Mouse (Mus musculus): Measurements from ENCODE around the gene Scml4. TPM values are rescaled to one million over a fixed set of nuclear protein-coding genes. Genes with fewer than 3 reads are reported as not detected.

Scml4 gene
- polyA plus RNA-seq, 1 experiment from 2014 or later: 0.30 TPM

DNA sequence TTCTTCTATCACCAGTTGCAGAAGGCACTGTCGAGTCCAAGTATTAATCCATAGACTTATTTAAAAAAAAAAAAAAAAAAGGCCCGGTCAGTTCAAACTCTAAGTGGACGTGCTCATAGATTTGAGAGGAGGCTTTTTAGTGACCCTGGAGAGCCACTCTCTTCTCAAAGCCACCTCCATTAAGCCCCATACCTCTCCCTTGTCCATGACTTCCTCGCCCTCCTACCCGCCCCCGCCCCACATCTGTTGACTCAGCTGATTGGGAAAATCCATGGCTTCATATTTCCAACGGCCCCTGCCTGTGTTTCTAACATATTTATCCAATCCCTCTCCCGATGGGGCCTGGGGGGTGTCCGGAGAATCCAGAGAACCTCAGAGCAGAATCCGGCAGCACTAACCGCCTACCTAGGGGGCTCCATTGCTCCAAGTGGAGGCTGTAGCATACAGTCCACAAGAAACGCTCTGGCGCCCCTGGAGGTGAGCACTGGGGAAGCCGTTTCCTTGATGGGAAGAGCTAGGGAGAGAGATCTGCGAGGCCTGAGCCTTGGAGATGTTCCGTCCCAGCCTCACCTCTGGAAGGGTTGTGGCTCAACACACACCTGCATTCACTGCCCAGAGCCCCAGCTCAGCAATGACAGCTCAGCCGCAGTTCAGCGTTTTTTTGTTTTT lies 112.5 kb downstream of the Scml4 start:
- Histone ChIP-seq H3K9me3 (ENCODE audit: low read depth, low read length) (no peaks in the 10 kb centered on the region), H3K4me3 (ENCODE audit: low read depth, low read length) (no peak overlapping the region), H3K4me1 (ENCODE audit: insufficient read depth) (no peaks in the 10 kb centered on the region), H3K27me3 (ENCODE audit: insufficient read depth, low read length) (no peaks in the 10 kb centered on the region), H3K27ac (ENCODE audit: low read depth) (no peak overlapping the region), H3K36me3 (ENCODE audit: insufficient read depth) (no peaks in the 10 kb centered on the region), H3K4me2 (peak overlapping the region; percentile 40; the same call in 1 of the 2 replicates), H3K9ac (no peak overlapping the region)
- ATAC-seq (ENCODE audit: insufficient read depth): peak; percentile 85
- 23% methylated on average over 18 of the region's 18 CpGs for WGBS
- DNase-seq: peak; percentile 91
- TF ChIP-seq CTCF (IDR thresholded peaks at IDR 0.05; ENCODE audit: low read depth): peak; percentile 80

DNA sequence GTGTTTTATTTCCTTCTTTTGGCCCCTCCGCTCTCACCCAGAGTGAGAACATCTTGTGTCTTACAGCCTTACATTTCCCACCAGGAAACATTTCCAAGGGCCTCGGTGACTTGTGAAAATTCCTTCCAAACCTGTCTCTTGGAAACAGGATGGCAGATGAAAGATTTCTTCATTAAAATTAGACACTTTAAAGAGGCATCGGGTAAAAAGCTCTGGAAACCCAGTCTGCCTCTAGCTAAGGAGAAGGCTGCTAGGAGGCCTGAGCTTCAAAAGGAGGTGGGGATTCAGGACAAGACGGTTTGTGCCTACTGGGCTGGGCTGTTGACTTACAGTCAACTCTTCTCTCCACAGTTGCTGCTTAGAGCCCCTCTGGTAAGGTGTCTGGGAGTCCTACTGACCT lies 113.4 kb downstream of the Scml4 start:
- no peak overlapping the region for H3K4me3 ChIP-seq (ENCODE audit: low read depth, low read length)
- DNase-seq: no peak
- H3K9ac ChIP-seq: no peak overlapping the region
- no peak for TF ChIP-seq CTCF (IDR thresholded peaks at IDR 0.05; ENCODE audit: low read depth)
- H3K4me1 ChIP-seq (ENCODE audit: insufficient read depth): no peaks in the 10 kb centered on the region
- H3K27me3 ChIP-seq (ENCODE audit: insufficient read depth, low read length): no peaks in the 10 kb centered on the region
- no peak overlapping the region for H3K27ac ChIP-seq (ENCODE audit: low read depth)
- 58% methylated on average over 4 of the region's 4 CpGs for WGBS
- H3K4me2 ChIP-seq: no peak overlapping the region
- no peaks in the 10 kb centered on the region for H3K9me3 ChIP-seq (ENCODE audit: low read depth, low read length)
- no peaks in the 10 kb centered on the region for H3K36me3 ChIP-seq (ENCODE audit: insufficient read depth)
- ATAC-seq (ENCODE audit: insufficient read depth): no peak

DNA sequence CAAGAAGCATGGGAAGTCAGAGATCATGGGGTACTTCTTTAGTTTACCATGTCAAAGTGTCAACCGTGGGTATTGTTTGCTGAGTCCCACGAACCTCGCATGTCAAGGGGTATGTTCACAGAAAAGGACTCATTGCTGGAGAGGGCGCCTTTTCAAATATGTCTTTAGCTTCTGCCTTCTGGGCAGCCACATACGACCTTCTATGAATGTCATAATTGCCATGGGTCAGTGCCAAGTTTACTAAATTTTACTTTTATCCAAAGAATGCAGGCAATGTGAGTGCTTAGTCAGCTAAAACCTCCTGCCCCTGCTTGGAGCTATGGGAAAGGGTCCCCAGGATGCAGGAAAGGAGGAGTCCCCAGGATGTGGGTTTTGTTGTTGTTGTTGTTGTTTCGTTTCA lies 116.4 kb downstream of the Scml4 start:
- H3K27me3 ChIP-seq (ENCODE audit: insufficient read depth, low read length): no peaks in the 10 kb centered on the region
- no peak for TF ChIP-seq CTCF (IDR thresholded peaks at IDR 0.05; ENCODE audit: low read depth)
- 65% methylated on average over 6 of the region's 6 CpGs for WGBS

DNA sequence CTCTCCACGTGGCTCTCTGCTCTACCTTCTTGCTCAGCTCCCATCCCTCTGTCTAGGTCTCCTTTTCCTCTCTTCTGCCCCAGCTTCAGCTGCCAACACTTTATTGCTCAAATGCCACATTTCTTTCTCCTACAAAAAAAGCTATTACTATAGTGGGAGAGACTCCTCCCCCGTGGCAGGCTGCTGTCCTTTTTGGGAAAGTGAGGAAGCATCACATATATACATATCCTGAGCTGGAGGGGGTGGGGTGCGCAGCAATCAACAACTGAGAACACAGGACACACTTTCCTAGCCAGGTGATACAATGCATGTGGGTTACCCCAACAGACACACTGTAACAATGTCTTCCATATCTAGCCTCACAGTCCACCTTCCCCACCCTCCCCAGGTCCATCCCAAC lies 118.2 kb downstream of the Scml4 start:
- DNase-seq: no peak
- 53% methylated on average over 3 of the region's 3 CpGs for WGBS
- no peak overlapping the region for H3K4me2 ChIP-seq
- TF ChIP-seq CTCF (IDR thresholded peaks at IDR 0.05; ENCODE audit: low read depth): no peak
- no peaks in the 10 kb centered on the region for H3K36me3 ChIP-seq (ENCODE audit: insufficient read depth)
- H3K27me3 ChIP-seq (ENCODE audit: insufficient read depth, low read length): no peaks in the 10 kb centered on the region
- no peak for ATAC-seq (ENCODE audit: insufficient read depth)
- H3K9ac ChIP-seq: no peak overlapping the region
- H3K27ac ChIP-seq (ENCODE audit: low read depth): no peak overlapping the region
- no peak overlapping the region for H3K4me3 ChIP-seq (ENCODE audit: low read depth, low read length)
- H3K9me3 ChIP-seq (ENCODE audit: low read depth, low read length): no peaks in the 10 kb centered on the region
- no peaks in the 10 kb centered on the region for H3K4me1 ChIP-seq (ENCODE audit: insufficient read depth)

More for the DNA sequence above, 116.4 kb downstream of the Scml4 start:
- DNase-seq (no peak), ATAC-seq (ENCODE audit: insufficient read depth) (no peak)
- Histone ChIP-seq H3K27ac (ENCODE audit: low read depth) (no peak overlapping the region), H3K4me2 (no peak overlapping the region), H3K36me3 (ENCODE audit: insufficient read depth) (no peaks in the 10 kb centered on the region), H3K9ac (no peak overlapping the region), H3K4me1 (ENCODE audit: insufficient read depth) (no peaks in the 10 kb centered on the region), H3K9me3 (ENCODE audit: low read depth, low read length) (no peaks in the 10 kb centered on the region), H3K4me3 (ENCODE audit: low read depth, low read length) (no peak overlapping the region)

DNA sequence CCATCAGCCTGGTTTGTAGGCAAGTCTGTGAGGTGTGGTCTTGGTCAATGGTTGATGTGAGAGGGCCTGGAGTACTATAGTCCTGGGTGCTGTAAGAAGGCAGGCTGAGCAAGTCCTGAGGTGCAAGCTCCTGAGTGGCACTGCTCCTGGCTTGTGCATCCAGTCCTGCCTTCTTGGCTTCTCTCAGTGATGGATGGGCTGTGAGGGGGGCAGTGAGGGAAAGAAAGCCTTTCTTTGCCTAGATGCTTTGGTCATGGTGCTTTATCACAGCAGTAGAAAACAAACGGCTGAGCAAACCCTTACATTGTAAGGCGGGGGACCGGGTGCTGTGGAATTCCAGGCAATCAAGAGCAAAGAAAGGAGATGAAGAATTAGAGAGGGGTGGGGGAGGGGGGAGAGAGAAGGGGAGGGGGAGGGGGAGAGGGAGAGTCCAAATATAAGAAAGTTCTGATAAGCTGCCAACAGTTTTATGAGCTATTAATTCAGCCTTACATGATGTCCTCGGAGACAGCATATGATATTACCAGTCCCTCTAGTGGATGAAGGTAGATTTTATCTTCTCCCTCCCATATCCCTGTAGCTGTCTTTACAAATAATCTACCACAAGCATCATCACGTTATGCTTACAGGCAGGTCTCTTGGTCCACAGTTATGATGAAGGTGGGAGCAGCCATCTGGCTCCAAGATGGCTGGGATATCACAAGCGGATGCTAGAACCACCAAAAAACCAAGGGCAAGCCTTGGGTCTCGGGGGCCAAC lies 121.0 kb downstream of the Scml4 start:
- H3K27ac ChIP-seq (ENCODE audit: low read depth): no peak overlapping the region
- H3K36me3 ChIP-seq (ENCODE audit: insufficient read depth): no peaks in the 10 kb centered on the region
- H3K27me3 ChIP-seq (ENCODE audit: insufficient read depth, low read length): no peaks in the 10 kb centered on the region
- H3K9ac ChIP-seq: no peak overlapping the region
- peak; percentile 36 for TF ChIP-seq CTCF (IDR thresholded peaks at IDR 0.05; ENCODE audit: low read depth)
- no peak overlapping the region for H3K4me2 ChIP-seq
- H3K9me3 ChIP-seq (ENCODE audit: low read depth, low read length): no peaks in the 10 kb centered on the region
- H3K4me3 ChIP-seq (ENCODE audit: low read depth, low read length): no peak overlapping the region
- WGBS: 43% methylated on average over 7 of the region's 7 CpGs
- DNase-seq: peak; percentile 48
- no peak; the same call in 1 of the 2 replicates for ATAC-seq (ENCODE audit: insufficient read depth)
- H3K4me1 ChIP-seq (ENCODE audit: insufficient read depth): no peaks in the 10 kb centered on the region

DNA sequence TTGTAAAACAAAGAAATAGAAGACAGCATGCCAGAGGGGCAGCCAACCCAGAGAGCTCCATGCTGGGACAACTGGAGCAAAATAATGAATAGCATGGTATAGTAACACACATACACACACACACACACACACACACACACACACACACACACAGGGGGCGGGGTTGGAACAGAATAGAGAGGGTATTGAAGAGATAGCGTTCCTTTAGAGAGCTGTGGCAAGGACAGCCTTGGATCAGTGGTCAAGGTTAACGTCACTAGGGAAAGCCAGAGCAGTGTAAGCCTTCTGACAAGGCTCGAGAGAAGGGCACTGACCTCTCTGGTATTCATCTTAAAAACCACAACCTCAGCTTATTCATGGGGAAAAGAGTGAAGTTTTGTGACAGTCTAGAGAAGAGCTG lies 124.7 kb downstream of the Scml4 start:
- Histone ChIP-seq H3K4me2 (no peak overlapping the region), H3K4me1 (ENCODE audit: insufficient read depth) (no peaks in the 10 kb centered on the region), H3K36me3 (ENCODE audit: insufficient read depth) (no peaks in the 10 kb centered on the region), H3K9ac (no peak overlapping the region), H3K4me3 (ENCODE audit: low read depth, low read length) (no peak overlapping the region), H3K27me3 (ENCODE audit: insufficient read depth, low read length) (no peaks in the 10 kb centered on the region), H3K27ac (ENCODE audit: low read depth) (no peak overlapping the region), H3K9me3 (ENCODE audit: low read depth, low read length) (no peaks in the 10 kb centered on the region)
- ATAC-seq (ENCODE audit: insufficient read depth) (no peak), DNase-seq (no peak)
- WGBS: 59% methylated on average over 4 of the region's 4 CpGs
- TF ChIP-seq CTCF (IDR thresholded peaks at IDR 0.05; ENCODE audit: low read depth): no peak

DNA sequence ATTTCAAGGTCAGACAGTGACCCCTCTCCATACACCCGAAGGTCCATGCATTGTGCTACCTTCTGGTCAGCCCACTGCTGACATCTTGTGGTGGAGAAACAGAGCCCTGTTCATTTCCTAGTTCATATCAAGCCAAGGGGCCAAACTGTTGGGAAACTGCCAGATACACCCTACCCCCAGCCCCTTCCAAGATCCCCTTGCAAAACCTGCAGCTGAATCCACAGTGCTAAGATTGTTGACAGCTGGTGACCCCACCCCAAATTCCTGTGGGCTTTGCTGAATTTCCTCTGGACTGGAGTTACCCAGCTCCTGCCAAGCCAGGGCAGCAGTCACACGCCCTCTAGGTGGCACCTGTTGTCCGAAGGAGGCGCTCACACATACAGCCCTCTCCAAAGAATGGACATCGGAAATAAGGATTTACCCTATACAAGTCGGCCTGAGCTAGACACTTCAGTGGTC lies 127.5 kb downstream of the Scml4 start:
- TF ChIP-seq CTCF (IDR thresholded peaks at IDR 0.05; ENCODE audit: low read depth): peak; percentile 74
- H3K36me3 ChIP-seq (ENCODE audit: insufficient read depth): no peaks in the 10 kb centered on the region
- H3K27me3 ChIP-seq (ENCODE audit: insufficient read depth, low read length): no peaks in the 10 kb centered on the region
- no peak overlapping the region for H3K4me3 ChIP-seq (ENCODE audit: low read depth, low read length)
- no peaks in the 10 kb centered on the region for H3K4me1 ChIP-seq (ENCODE audit: insufficient read depth)
- H3K27ac ChIP-seq (ENCODE audit: low read depth): no peak overlapping the region
- WGBS: 18% methylated on average over 6 of the region's 6 CpGs
- no peak overlapping the region for H3K9ac ChIP-seq
- no peaks in the 10 kb centered on the region for H3K9me3 ChIP-seq (ENCODE audit: low read depth, low read length)
- H3K4me2 ChIP-seq: no peak overlapping the region
- ATAC-seq (ENCODE audit: insufficient read depth) (peak; percentile 55), DNase-seq (peak; percentile 76)
